Mouse (Mus musculus): ENCODE measurements around the gene Faah. TPM values are rescaled to one million over a fixed set of nuclear protein-coding genes. Genes with fewer than 3 reads are reported as not detected.
A peak's percentile ranks its signal among the peaks of the same experiment; 100 is the strongest.

Faah gene
- 133 and 159 TPM in 2 replicates for polyA plus RNA-seq (2012; rRNA removed)

DNA sequence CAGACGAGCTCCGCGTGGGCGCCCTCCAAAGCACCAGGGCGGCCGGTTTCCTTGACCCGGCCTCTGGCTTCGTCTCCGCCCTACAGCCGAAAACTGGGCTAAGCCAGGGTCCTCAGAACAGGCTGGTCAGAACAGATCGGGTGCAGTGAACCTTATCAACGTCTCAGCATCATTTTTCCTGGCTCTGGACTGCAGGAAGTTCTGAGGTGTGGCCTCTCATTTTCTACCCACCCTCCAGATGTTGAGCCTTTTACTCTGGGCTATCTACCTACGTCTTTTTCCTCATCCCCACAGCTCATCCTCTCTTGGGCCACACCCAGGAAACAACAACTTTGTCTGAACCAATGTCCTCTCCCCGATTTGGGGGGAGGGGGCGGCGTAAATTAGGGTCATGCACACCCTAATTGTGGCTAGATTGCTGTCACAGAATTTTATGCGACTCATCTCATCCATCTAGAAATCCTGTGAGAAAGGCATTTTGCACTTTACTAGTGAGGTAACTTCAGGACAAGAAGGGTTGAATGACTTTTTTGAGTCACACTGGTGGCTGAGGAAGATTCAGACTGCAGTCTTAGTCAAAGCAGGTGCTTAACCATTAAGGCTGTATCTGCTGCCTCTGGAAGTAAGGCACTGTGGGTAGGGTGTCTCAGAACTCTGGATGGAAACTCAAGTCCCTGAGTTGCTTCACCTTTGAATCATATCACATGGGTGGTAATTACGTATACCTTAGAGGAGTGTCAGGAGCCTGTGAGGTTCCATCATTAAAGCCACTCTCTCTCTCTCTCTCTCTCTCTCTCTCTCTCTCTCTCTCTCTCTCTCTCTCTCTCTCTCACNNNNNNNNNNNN, at the start of gene Faah:
Faah (minus strand) TSS at position 25 of the 845 bp plus-strand sequence.
- peak within 1 kb of the TSS; percentile 97 for H3K27ac ChIP-seq (ENCODE audit: insufficient read depth, low read length)
- TF ChIP-seq POLR2A (IDR thresholded peaks at IDR 0.05; ENCODE audit: extremely low read depth, insufficient read depth, low read length) (no peak), CTCF (IDR thresholded peaks at IDR 0.05; ENCODE audit: extremely low read depth, insufficient read depth, low read length) (no peak)

DNA sequence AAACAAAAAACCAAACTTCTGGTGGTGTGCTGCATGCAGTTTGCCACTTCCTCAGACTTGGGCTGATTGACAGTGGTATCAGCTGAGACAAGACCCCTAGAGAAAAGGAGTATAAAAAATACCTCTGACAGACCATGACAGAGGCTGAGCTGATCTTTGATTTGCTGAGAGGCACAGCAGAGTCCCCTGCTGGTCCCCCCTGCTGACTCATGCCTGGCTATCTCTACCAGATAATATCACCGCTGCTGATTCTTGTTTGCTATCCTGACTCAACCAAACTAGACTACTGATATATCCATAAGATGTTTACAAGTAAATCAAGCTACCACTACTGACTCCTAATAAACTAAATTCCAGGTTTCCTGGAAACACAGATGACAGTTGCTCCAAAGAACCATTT, 46.1 kb upstream of the Faah start:
- no peak for TF ChIP-seq POLR2A (IDR thresholded peaks at IDR 0.05; ENCODE audit: extremely low read depth, insufficient read depth, low read length)
- no peak for TF ChIP-seq CTCF (IDR thresholded peaks at IDR 0.05; ENCODE audit: extremely low read depth, insufficient read depth, low read length)
- H3K27ac ChIP-seq (ENCODE audit: insufficient read depth, low read length) = no peak overlapping the region
- H3K4me1 ChIP-seq (ENCODE audit: control insufficient read depth, insufficient read depth, low read length) = no peaks in the 10 kb centered on the region
- H3K4me3 ChIP-seq (ENCODE audit: insufficient read depth, low read length) = no peak overlapping the region

More for the DNA sequence above, at the start of gene Faah:
- H3K4me1 ChIP-seq (ENCODE audit: control insufficient read depth, insufficient read depth, low read length) = peaks cover 2% of the 10 kb centered on the region; the same call in 1 of the 2 replicates
- peak within 1 kb of the TSS; percentile 75 for H3K4me3 ChIP-seq (ENCODE audit: insufficient read depth, low read length)

DNA sequence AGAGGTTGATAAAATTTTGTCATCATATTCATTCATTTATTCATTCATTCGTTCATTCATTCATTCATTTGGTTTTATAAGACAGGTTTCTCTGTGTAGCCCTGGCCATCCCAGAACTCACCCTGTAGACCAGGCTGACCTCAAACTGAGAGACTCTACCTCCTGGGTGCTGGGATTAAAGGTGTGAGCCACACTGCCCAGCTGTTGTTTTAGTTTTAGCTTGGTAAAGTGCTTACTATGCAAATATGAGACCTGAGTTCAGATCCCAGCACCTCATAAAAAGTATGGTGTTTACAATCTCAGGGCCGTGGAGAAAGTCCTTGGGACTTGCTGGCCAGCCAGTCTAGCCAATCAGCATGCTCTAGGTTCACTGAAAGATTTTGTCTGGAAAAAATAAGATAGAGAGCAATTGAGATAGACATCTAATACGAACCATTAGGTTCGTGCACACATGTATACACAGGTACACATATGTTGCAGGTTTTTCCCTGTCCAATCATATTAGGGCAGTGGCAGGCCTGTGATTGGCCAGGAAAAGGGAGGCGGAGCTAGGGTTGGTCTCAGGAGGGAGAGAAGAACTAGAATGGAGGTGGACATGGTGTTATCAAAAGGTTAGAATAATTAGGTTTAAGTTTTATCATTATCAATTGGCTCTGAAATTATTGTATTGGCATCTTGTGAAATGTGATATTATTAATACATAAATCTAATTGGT, 41.4 kb upstream of the Faah start:
- H3K4me3 ChIP-seq (ENCODE audit: insufficient read depth, low read length) = no peak overlapping the region
- TF ChIP-seq POLR2A (IDR thresholded peaks at IDR 0.05; ENCODE audit: extremely low read depth, insufficient read depth, low read length) (no peak), CTCF (IDR thresholded peaks at IDR 0.05; ENCODE audit: extremely low read depth, insufficient read depth, low read length) (no peak)
- H3K27ac ChIP-seq (ENCODE audit: insufficient read depth, low read length) = no peak overlapping the region
- no peaks in the 10 kb centered on the region for H3K4me1 ChIP-seq (ENCODE audit: control insufficient read depth, insufficient read depth, low read length)

GRCm38 (mm10) chr4:116057559-116057958, 39.8 kb upstream of the Faah start:
- H3K4me3 ChIP-seq (ENCODE audit: insufficient read depth, low read length) = no peak overlapping the region
- no peak overlapping the region for H3K27ac ChIP-seq (ENCODE audit: insufficient read depth, low read length)
- H3K4me1 ChIP-seq (ENCODE audit: control insufficient read depth, insufficient read depth, low read length) = no peaks in the 10 kb centered on the region
- TF ChIP-seq POLR2A (IDR thresholded peaks at IDR 0.05; ENCODE audit: extremely low read depth, insufficient read depth, low read length) = no peak

DNA sequence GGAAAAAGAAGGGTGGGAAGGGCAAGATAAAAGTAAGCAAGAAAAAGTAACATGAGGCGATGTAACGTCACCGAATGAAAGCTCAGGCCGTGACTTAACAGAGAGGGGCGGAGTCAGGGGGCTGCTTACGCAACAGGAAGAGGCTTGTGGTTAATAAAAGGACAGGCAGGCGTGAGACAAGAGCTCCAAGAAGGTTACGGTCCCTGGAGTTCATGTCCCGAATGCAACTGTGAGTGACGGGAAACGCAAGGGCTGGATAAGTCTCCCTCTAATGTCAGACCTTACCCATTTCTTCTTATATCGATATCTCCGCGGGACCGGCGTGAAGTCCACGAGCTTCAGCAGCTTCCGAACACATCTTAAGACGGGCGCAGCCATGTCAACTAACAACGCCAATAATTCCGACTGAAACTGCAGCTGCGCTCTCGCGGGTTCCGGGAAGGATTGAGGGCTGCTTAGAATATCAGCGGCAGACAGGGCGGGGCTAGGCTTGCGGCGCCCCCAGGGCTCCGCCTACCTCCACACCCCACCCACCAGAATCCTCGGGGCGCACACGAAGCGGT, 35.8 kb upstream of the Faah start, which contains the start of gene Nsun4:
Nsun4 (minus strand) TSS at position 478 of the 563 bp plus-strand sequence.
- Histone ChIP-seq H3K4me1 (ENCODE audit: control insufficient read depth, insufficient read depth, low read length) (no peaks in the 10 kb centered on the region), H3K27ac (ENCODE audit: insufficient read depth, low read length) (peak within 1 kb of the TSS; percentile 54), H3K4me3 (ENCODE audit: insufficient read depth, low read length) (peak within 1 kb of the TSS; percentile 53)
- TF ChIP-seq POLR2A (IDR thresholded peaks at IDR 0.05; ENCODE audit: extremely low read depth, insufficient read depth, low read length) (peak; percentile 72), CTCF (IDR thresholded peaks at IDR 0.05; ENCODE audit: extremely low read depth, insufficient read depth, low read length) (no peak)

- TF ChIP-seq POLR2A (IDR thresholded peaks at IDR 0.05; ENCODE audit: extremely low read depth, insufficient read depth, low read length) (no peak), CTCF (IDR thresholded peaks at IDR 0.05; ENCODE audit: extremely low read depth, insufficient read depth, low read length) (peak; percentile 31; the same call in 1 of the 2 replicates)
- H3K4me1 ChIP-seq (ENCODE audit: control insufficient read depth, insufficient read depth, low read length) = no peaks in the 10 kb centered on the region
- H3K27ac ChIP-seq (ENCODE audit: insufficient read depth, low read length) = no peak overlapping the region
- H3K4me3 ChIP-seq (ENCODE audit: insufficient read depth, low read length) = peak overlapping the region; percentile 53
Measured at GRCm38 (mm10) chr4:116052526-116053293, 35.0 kb upstream of the Faah start.

GRCm38 (mm10) chr4:116049211-116049610, 31.5 kb upstream of the Faah start:
- TF ChIP-seq POLR2A (IDR thresholded peaks at IDR 0.05; ENCODE audit: extremely low read depth, insufficient read depth, low read length) (no peak), CTCF (IDR thresholded peaks at IDR 0.05; ENCODE audit: extremely low read depth, insufficient read depth, low read length) (no peak)
- no peak overlapping the region for H3K27ac ChIP-seq (ENCODE audit: insufficient read depth, low read length)

GRCm38 (mm10) chr4:116048130-116048920, 30.6 kb upstream of the Faah start:
- no peak overlapping the region for H3K4me3 ChIP-seq (ENCODE audit: insufficient read depth, low read length)
- H3K4me1 ChIP-seq (ENCODE audit: control insufficient read depth, insufficient read depth, low read length) = no peaks in the 10 kb centered on the region
- TF ChIP-seq POLR2A (IDR thresholded peaks at IDR 0.05; ENCODE audit: extremely low read depth, insufficient read depth, low read length) (no peak), CTCF (IDR thresholded peaks at IDR 0.05; ENCODE audit: extremely low read depth, insufficient read depth, low read length) (no peak)
- no peak overlapping the region for H3K27ac ChIP-seq (ENCODE audit: insufficient read depth, low read length)

More at GRCm38 (mm10) chr4:116049211-116049610, 31.5 kb upstream of the Faah start:
- Histone ChIP-seq H3K4me3 (ENCODE audit: insufficient read depth, low read length) (no peak overlapping the region), H3K4me1 (ENCODE audit: control insufficient read depth, insufficient read depth, low read length) (no peaks in the 10 kb centered on the region)

Data from cortical plate, adult 2 months (tissue).